Mouse (Mus musculus) limb, embryonic 14.5 days (tissue): ENCODE data around the gene Rsph10b. TPM values are rescaled to one million over a fixed set of nuclear protein-coding genes. Genes with fewer than 3 reads are reported as not detected.

Source experiments
- ATAC-seq: fragments of 200-750 bp; cut with Nextera tagmentation; 2 replicates; pipeline ENCODE4 v1.8.0; 2017; ENCODE audit warnings: low read depth, moderate number of reproducible peaks, moderate TSS enrichment; ENCODE audit not compliant: low FRiP score
- DNase-seq: peaks from one replicate; pipeline ENCODE4 v3.0.0-alpha.2; 2015; ENCODE audit warnings: low spot score
- H3K27ac ChIP-seq: fragments of 300-500 bp; sonication (generic); replicated peaks from 2 replicates; pipeline ENCODE4 v1.5.1; 2014; ENCODE audit warnings: low read depth, mild to moderate bottlenecking, low read length, moderate library complexity, mixed read lengths
- H3K27me3 ChIP-seq: fragments of 300-500 bp; sonication (generic); 2 replicates; pipeline ENCODE4 v1.6.1; 2014; ENCODE audit warnings: low read length, mixed read lengths; ENCODE audit not compliant: control insufficient read depth, insufficient read depth
- H3K36me3 ChIP-seq: fragments of 300-500 bp; sonication (generic); 2 replicates; pipeline ENCODE4 v1.6.1; 2014; ENCODE audit warnings: mild to moderate bottlenecking, low read length, moderate library complexity, mixed read lengths; ENCODE audit not compliant: control insufficient read depth, insufficient read depth
- H3K4me1 ChIP-seq: fragments of 300-500 bp; sonication (generic); 2 replicates; pipeline ENCODE4 v1.6.1; 2014; ENCODE audit warnings: antibody characterized with exemption, low read length, mixed read lengths; ENCODE audit not compliant: control insufficient read depth, insufficient read depth
- H3K4me2 ChIP-seq: fragments of 300-500 bp; sonication (generic); replicated peaks from 2 replicates; pipeline ENCODE4 v1.6.1; 2014; ENCODE audit warnings: low read depth, mild to moderate bottlenecking, low read length, moderate library complexity; ENCODE audit not compliant: severe bottlenecking
- H3K4me3 ChIP-seq: fragments of 300-500 bp; sonication (generic); replicated peaks from 2 replicates; pipeline ENCODE4 v1.5.1; 2014; ENCODE audit warnings: low read length
- H3K9ac ChIP-seq: fragments of 300-500 bp; sonication (generic); 2 replicates; pipeline ENCODE4 v1.6.1; 2014; ENCODE audit warnings: mild to moderate bottlenecking, low read depth, low read length, moderate library complexity; ENCODE audit not compliant: severe bottlenecking
- H3K9me3 ChIP-seq: fragments of 300-500 bp; sonication (generic); 2 replicates; pipeline ENCODE4 v1.6.1; 2016; ENCODE audit warnings: low read length; ENCODE audit not compliant: control insufficient read depth
- POLR2A ChIP-seq: fragments of 200-500 bp; IDR thresholded peaks from 2 replicates; pipeline ENCODE4 v1.8.0; 2012; ENCODE audit warnings: inconsistent platforms, mild to moderate bottlenecking, moderate library complexity, borderline replicate concordance; ENCODE audit not compliant: insufficient read depth, insufficient read length; ENCODE audit errors: extremely low read depth
- WGBS: fragments of 180-500 bp; shearing (Covaris S2); extraction: QIAGEN DNeasy Blood & Tissue Kit; methylation state at CpG from one replicate; pipeline ENCODE4 v1.1.7; 2014; 5-methylcytosine and 5-hydroxymethylcytosine counted together
- polyA plus RNA-seq, 2 experiments: library from polyadenylated mRNA; depleted of rRNA in 1 of 2; stranded (reverse) in 1 of 2; unstranded in 1 of 2; fragments of >200 nt; fragmentation: Nextera tagmentation in 1 of 2; extraction: Ambion mirVana in 1 of 2; gene quantifications; 2 replicates each; pipeline versions ENCODE4 v1.2.1 to v1.2.3; 2012 to 2014

The Rsph10b gene
- polyA plus RNA-seq, 2 experiments, result 2.8 to 4.4 TPM

- no peaks in the 10 kb centered on the region for H3K4me1 ChIP-seq
- no peaks in the 10 kb centered on the region for H3K27me3 ChIP-seq
- WGBS, result 83% methylated on average over 1 of the region's 1 CpGs
- no peak for DNase-seq
- H3K9ac ChIP-seq, result no peak overlapping the region
- peaks cover 30% of the 10 kb centered on the region for H3K36me3 ChIP-seq
- no peaks in the 10 kb centered on the region for H3K9me3 ChIP-seq
- no peak for ATAC-seq
- H3K4me3 ChIP-seq, result no peak overlapping the region
- TF ChIP-seq POLR2A, result no peak
- no peak overlapping the region for H3K27ac ChIP-seq
- H3K4me2 ChIP-seq, result no peak overlapping the region
These were observed 1.0 kb downstream of the Rsph10b start for GRCm38 (mm10) chr5:143933875-143934274.

GRCm38 (mm10) chr5:143936156-143936555 lies 3.3 kb downstream of the Rsph10b start:
- TF ChIP-seq POLR2A, result no peak
- ATAC-seq (no peak), DNase-seq (no peak)
- no peak overlapping the region for H3K4me2 ChIP-seq
- H3K27ac ChIP-seq, result no peak overlapping the region
- no peaks in the 10 kb centered on the region for H3K9me3 ChIP-seq
- H3K9ac ChIP-seq, result no peak overlapping the region
- H3K4me1 ChIP-seq, result no peaks in the 10 kb centered on the region
- no peak overlapping the region for H3K4me3 ChIP-seq
- peaks cover 9% of the 10 kb centered on the region; the same call in 1 of the 2 replicates for H3K36me3 ChIP-seq
- WGBS, result 85% methylated on average over 9 of the region's 9 CpGs
- no peaks in the 10 kb centered on the region for H3K27me3 ChIP-seq

- ATAC-seq (no peak), DNase-seq (no peak)
These were observed 8.8 kb downstream of the Rsph10b start for GRCm38 (mm10) chr5:143941588-143941987.

GRCm38 (mm10) chr5:143943231-143944125 lies 10.6 kb downstream of the Rsph10b start:
- ATAC-seq, result no peak
- H3K4me2 ChIP-seq, result no peak overlapping the region
- no peak for DNase-seq
- H3K36me3 ChIP-seq, result no peaks in the 10 kb centered on the region
- no peak for TF ChIP-seq POLR2A
- H3K27ac ChIP-seq, result no peak overlapping the region
- 84% methylated on average over 14 of the region's 14 CpGs for WGBS
- H3K27me3 ChIP-seq, result no peaks in the 10 kb centered on the region
- H3K9me3 ChIP-seq, result no peaks in the 10 kb centered on the region
- H3K4me3 ChIP-seq, result no peak overlapping the region
- no peak overlapping the region for H3K9ac ChIP-seq
- no peaks in the 10 kb centered on the region for H3K4me1 ChIP-seq

More at GRCm38 (mm10) chr5:143941588-143941987, 8.8 kb downstream of the Rsph10b start:
- no peak overlapping the region for H3K4me2 ChIP-seq
- WGBS, result 12% methylated on average over 10 of the region's 10 CpGs
- TF ChIP-seq POLR2A, result no peak
- no peak overlapping the region for H3K9ac ChIP-seq
- H3K4me3 ChIP-seq, result no peak overlapping the region
- no peaks in the 10 kb centered on the region for H3K4me1 ChIP-seq
- H3K27ac ChIP-seq, result no peak overlapping the region
- H3K36me3 ChIP-seq, result no peaks in the 10 kb centered on the region
- no peaks in the 10 kb centered on the region for H3K9me3 ChIP-seq
- no peaks in the 10 kb centered on the region for H3K27me3 ChIP-seq

- Histone ChIP-seq H3K9me3 (no peaks in the 10 kb centered on the region), H3K36me3 (no peaks in the 10 kb centered on the region), H3K9ac (no peak overlapping the region), H3K4me1 (no peaks in the 10 kb centered on the region), H3K27ac (no peak overlapping the region), H3K27me3 (no peaks in the 10 kb centered on the region), H3K4me2 (no peak overlapping the region), H3K4me3 (no peak overlapping the region)
- 81% methylated on average over 12 of the region's 12 CpGs for WGBS
- DNase-seq (no peak), ATAC-seq (no peak)
- no peak for TF ChIP-seq POLR2A
These were observed 15.5 kb downstream of the Rsph10b start for GRCm38 (mm10) chr5:143948361-143948760.
